Mouse (Mus musculus) erythroblast, embryonic 14.5 days (primary cell): Measurements from ENCODE around the gene Cysltr2.

Experiments used
- GATA1 ChIP-seq: IDR thresholded peaks from 2 replicates; pipeline ENCODE4 v1.6.1; 2012; ENCODE audit warnings: low read length, inconsistent platforms, mixed read lengths
- TAL1 ChIP-seq: IDR thresholded peaks from 3 replicates; pipeline ENCODE4 v1.6.1; 2012; ENCODE audit warnings: low read length, inconsistent platforms, mixed read lengths

- TF ChIP-seq GATA1 (no peak), TAL1 (no peak)
Observed at GRCm38 (mm10) chr14:72985113-72985512, 63.8 kb downstream of the Cysltr2 start.
